Comparison of ENCODE assay signal across 8 mouse cellular contexts in the genomic region with DNA sequence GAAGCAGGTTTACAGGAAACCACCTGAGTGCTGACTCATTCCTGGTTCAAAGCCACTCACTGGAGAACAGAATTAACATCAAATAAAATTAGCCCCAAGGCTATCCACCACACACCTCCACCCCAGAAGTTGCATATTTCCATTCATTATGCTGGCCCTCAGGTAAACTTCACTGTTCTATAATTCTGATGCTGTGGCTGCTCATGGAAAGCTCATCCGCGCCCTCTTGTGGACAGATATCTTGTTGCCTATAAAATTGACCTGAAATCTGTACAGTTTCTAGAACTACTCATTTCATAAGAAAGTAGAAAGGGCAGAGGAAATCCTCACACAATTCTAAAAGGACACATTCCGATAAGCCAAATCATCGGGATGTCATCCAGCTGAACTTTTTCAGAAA. TPM values are rescaled to one million over a fixed set of nuclear protein-coding genes. Genes with fewer than 3 reads are reported as not detected.
DNase-seq lines count a peak whose midpoint lies in the region; ATAC-seq and TF ChIP-seq lines count a peak whose summit lies in the region.

No protein-coding gene starts in this region.

- H3K9me3 ChIP-seq in lung, postnatal 0 days (ENCODE audit: low read length) = no peaks in the 10 kb centered on the region

- peak; percentile 58; the same call in 1 of the 2 replicates for ATAC-seq in cerebellum, adult (ENCODE audit: insufficient number of reproducible peaks, low FRiP score, low TSS enrichment)
- 0 out of 2 replicates have a peak, but pooled peaks have one; percentile 25 for ATAC-seq in lung, postnatal 0 days

- no peak for DNase-seq in cerebellum, adult 11-12 months
- peak; percentile 72 for DNase-seq in CD4-positive helper T cell, adult 2 months (ENCODE audit: low read depth, low spot score)
- peak; percentile 79 for DNase-seq in brain, adult 2 months (ENCODE audit: low read depth, low spot score)
- DNase-seq in forelimb bud, embryonic 11.5 days (ENCODE audit: low read depth, low spot score) = peak; percentile 63
- DNase-seq in large intestine, adult 2 months (ENCODE audit: low read depth, low spot score) = peak; percentile 44
- DNase-seq in lung, postnatal 0 days (ENCODE audit: low spot score) = peak; percentile 82
- peak; percentile 34 for DNase-seq in spleen, adult 12 weeks (ENCODE audit: low spot score)

- no peak overlapping the region for H3K9ac ChIP-seq in lung, postnatal 0 days (replicated peaks; ENCODE audit: low read depth)

- H3K4me2 ChIP-seq in lung, postnatal 0 days (replicated peaks; ENCODE audit: low read depth, low read length) = no peak overlapping the region

- TF ChIP-seq CTCF in lung, postnatal 0 days (IDR thresholded peaks at IDR 0.05) = peak; percentile 91

- 13% methylated on average over 4 of the region's 4 CpGs for WGBS in large intestine, adult 2 months
- 12% methylated on average over 4 of the region's 4 CpGs for WGBS in lung, postnatal 0 days

- no peak overlapping the region for H3K4me3 ChIP-seq in lung, postnatal 0 days (ENCODE audit: low read depth, low read length)

- no peak for TF ChIP-seq EP300 in lung, postnatal 0 days (IDR thresholded peaks at IDR 0.05)

- no peaks in the 10 kb centered on the region for H3K27me3 ChIP-seq in lung, postnatal 0 days (replicated peaks; ENCODE audit: insufficient read depth, low read length)

- no peaks in the 10 kb centered on the region for H3K4me1 ChIP-seq in lung, postnatal 0 days (ENCODE audit: insufficient read depth, low read depth, low read length)

- H3K36me3 ChIP-seq in lung, postnatal 0 days (ENCODE audit: insufficient read depth, low read length) = no peaks in the 10 kb centered on the region

- no peak overlapping the region for H3K27ac ChIP-seq in lung, postnatal 0 days (ENCODE audit: low read length)

RNA-seq across cellular contexts. Expression of a gene that starts 6.4 kb away (rescaled TPM):
- polyA plus RNA-seq in large intestine, adult 2 months (2012; rRNA removed) = 94.9 and 97.0 TPM in 2 replicates
- 207 and 222 TPM in 2 replicates for polyA plus RNA-seq in lung, postnatal 0 days (2015; fragmentation: Nextera tagmentation; extraction: Ambion mirVana)

RNA-seq across cellular contexts. Expression of a gene that starts 15.9 kb away (rescaled TPM):
- 2.8 and 4.2 TPM in 2 replicates for polyA plus RNA-seq in large intestine, adult 2 months (2012; rRNA removed)
- polyA plus RNA-seq in lung, postnatal 0 days (2015; fragmentation: Nextera tagmentation; extraction: Ambion mirVana) = 25.4 and 27.9 TPM in 2 replicates

RNA-seq across cellular contexts. Expression of a gene that starts 16.2 kb away (rescaled TPM):
- 9.0 and 10.6 TPM in 2 replicates for polyA plus RNA-seq in large intestine, adult 2 months (2012; rRNA removed)
- 45.6 and 57.1 TPM in 2 replicates for polyA plus RNA-seq in lung, postnatal 0 days (2015; fragmentation: Nextera tagmentation; extraction: Ambion mirVana)

RNA-seq across cellular contexts. Expression of a gene that starts 46.0 kb away (rescaled TPM):
- polyA plus RNA-seq in large intestine, adult 2 months (2012; rRNA removed) = 13.5 and 23.6 TPM in 2 replicates
- 15.3 and 18.1 TPM in 2 replicates for polyA plus RNA-seq in lung, postnatal 0 days (2015; fragmentation: Nextera tagmentation; extraction: Ambion mirVana)
